Mouse (Mus musculus) hindbrain, embryonic 13.5 days (tissue): ENCODE data around the gene Spsb1. TPM values are rescaled to one million over a fixed set of nuclear protein-coding genes. Genes with fewer than 3 reads are reported as not detected.
A peak's percentile ranks its signal among the peaks of the same experiment; 100 is the strongest.

Source experiments
- ATAC-seq: fragments of 200-750 bp; cut with Nextera tagmentation; 2 replicates; pipeline ENCODE4 v1.8.0; 2017; ENCODE audit warnings: moderate TSS enrichment; ENCODE audit not compliant: low FRiP score
- H3K27ac ChIP-seq: fragments of 300-500 bp; sonication (generic); 2 replicates; pipeline ENCODE4 v1.5.1; 2015; ENCODE audit warnings: inconsistent platforms, mild to moderate bottlenecking, moderate library complexity
- H3K27me3 ChIP-seq: fragments of 300-500 bp; sonication (generic); 2 replicates; pipeline ENCODE4 v1.6.1; 2015; ENCODE audit warnings: mild to moderate bottlenecking, inconsistent platforms
- H3K36me3 ChIP-seq: fragments of 300-500 bp; sonication (generic); 2 replicates; pipeline ENCODE4 v1.6.1; 2015; ENCODE audit warnings: mild to moderate bottlenecking, inconsistent platforms
- H3K4me1 ChIP-seq: fragments of 300-500 bp; sonication (generic); replicated peaks from 2 replicates; pipeline ENCODE4 v1.6.1; 2015; ENCODE audit warnings: inconsistent platforms
- H3K4me2 ChIP-seq: fragments of 300-500 bp; sonication (generic); 2 replicates; pipeline ENCODE4 v1.6.1; 2015; ENCODE audit warnings: inconsistent platforms, mild to moderate bottlenecking, moderate library complexity
- H3K4me3 ChIP-seq: fragments of 300-500 bp; sonication (generic); 2 replicates; pipeline ENCODE4 v1.5.1; 2015; ENCODE audit warnings: mild to moderate bottlenecking, inconsistent platforms
- H3K9ac ChIP-seq: fragments of 300-500 bp; sonication (generic); 2 replicates; pipeline ENCODE4 v1.6.1; 2015; ENCODE audit warnings: mild to moderate bottlenecking, inconsistent platforms
- H3K9me3 ChIP-seq: fragments of 300-500 bp; sonication (generic); 2 replicates; pipeline ENCODE4 v1.6.1; 2016; ENCODE audit warnings: inconsistent platforms
- WGBS: fragments of 180-500 bp; shearing (Covaris S2); methylation state at CpG from one replicate; pipeline ENCODE4 v1.1.7; 2015; 5-methylcytosine and 5-hydroxymethylcytosine counted together
- polyA plus RNA-seq: library from polyadenylated mRNA; unstranded; fragments of >200 nt; fragmentation: Nextera tagmentation; extraction: Ambion mirVana; gene quantifications from 2 replicates; pipeline ENCODE4 v1.2.1, GENCODE M21; 2015

Gene Spsb1
- polyA plus RNA-seq = 7.2 and 7.8 TPM in 2 replicates

DNA sequence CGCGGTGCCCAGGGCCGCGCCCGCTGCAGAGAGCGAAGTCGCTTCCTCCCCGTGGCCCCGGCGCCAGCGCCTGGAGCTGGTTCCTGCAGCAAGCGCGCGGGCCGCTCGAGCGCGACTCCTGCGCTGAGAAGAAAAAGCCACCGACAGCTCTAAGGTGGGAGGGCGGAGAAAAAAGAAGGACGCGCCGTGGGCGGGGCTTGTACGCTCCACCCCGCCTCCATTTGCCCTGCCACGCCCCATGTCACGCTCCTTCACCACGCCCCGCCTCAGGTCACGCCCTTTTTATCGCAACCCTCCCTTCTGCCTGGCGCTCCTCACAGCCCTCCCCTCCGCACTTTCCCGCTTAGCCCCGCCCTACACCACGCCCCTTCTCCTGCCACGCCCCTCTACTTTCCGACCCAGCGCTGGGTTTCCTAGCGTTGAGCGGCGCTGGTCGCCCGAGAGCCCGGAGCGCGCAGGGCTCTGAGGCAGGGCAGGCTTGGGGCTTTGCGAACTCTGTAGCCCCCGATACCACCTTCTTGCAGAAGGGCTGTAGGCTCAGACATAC lies at the start of gene Spsb1:
TSS of gene Spsb1 (minus strand) at position 151 of the 547 bp plus-strand sequence.
- Histone ChIP-seq H3K27ac (peak within 1 kb of the TSS; percentile 58; the same call in 1 of the 2 replicates), H3K36me3 (no peaks in the 10 kb centered on the region), H3K4me1 (peaks cover 39% of the 10 kb centered on the region), H3K9me3 (no peaks in the 10 kb centered on the region), H3K9ac (peak within 1 kb of the TSS; percentile 77), H3K27me3 (peaks cover 51% of the 10 kb centered on the region), H3K4me3 (peak within 1 kb of the TSS; percentile 55), H3K4me2 (peak within 1 kb of the TSS; percentile 90)
- under 1% methylated on average over 32 of the region's 51 CpGs for WGBS
- peak; percentile 86 for ATAC-seq

DNA sequence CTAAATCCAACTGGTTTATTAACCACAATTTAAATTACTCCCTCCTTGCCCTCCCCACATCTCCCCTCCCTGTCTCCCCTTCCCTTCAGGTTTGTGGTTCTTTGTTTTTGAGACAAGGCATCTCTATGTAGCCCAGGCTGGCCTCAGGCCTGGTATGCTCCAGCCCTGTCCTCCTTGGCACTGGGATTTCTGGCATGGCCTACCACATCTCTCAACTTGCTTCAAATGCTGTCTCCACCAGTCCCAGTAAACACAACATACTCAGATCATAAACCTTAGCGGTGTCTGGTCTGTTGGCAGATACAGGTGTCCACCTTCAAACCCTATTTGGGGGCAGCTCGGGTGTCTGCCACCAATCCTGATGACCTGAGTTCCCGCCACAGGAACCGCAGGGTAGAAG lies 48.8 kb upstream of the Spsb1 start:
- H3K36me3 ChIP-seq = no peaks in the 10 kb centered on the region
- no peak overlapping the region for H3K27ac ChIP-seq
- H3K4me2 ChIP-seq = no peak overlapping the region
- no peak for ATAC-seq
- H3K4me3 ChIP-seq = no peak overlapping the region
- 94% methylated on average over 4 of the region's 4 CpGs for WGBS
- H3K9me3 ChIP-seq = no peaks in the 10 kb centered on the region
- H3K27me3 ChIP-seq = no peaks in the 10 kb centered on the region
- H3K9ac ChIP-seq = no peak overlapping the region
- H3K4me1 ChIP-seq = peaks cover 23% of the 10 kb centered on the region

DNA sequence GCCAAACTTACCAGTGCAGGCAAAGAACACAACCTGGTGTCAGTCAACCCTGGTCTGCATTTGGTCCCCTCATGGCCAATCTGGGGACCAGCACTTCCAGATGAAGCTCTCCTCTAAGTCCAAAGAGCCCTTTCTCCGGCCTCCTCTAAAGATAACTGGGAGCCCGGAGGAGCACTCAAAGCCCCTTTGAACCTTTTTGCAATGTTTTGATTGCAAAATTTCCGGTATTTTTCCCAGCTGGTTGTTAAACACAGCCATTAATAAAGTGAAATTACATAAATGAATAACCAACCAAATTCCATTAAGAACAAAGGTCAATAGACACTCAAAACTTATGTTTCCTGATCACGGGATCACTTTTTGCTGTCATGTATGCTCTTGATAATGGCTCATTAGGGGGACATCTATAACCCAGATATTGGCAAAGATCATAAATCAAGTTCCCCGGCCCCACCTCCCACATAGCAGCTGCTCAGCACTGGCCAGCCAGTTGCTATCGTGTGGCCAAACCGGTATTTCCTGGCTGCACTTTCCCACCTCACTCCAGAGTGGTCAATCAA lies 48.3 kb upstream of the Spsb1 start:
- no peaks in the 10 kb centered on the region for H3K36me3 ChIP-seq
- no peak for ATAC-seq
- H3K4me2 ChIP-seq = no peak overlapping the region
- no peaks in the 10 kb centered on the region for H3K9me3 ChIP-seq
- H3K27me3 ChIP-seq = no peaks in the 10 kb centered on the region
- H3K4me3 ChIP-seq = no peak overlapping the region
- H3K27ac ChIP-seq = no peak overlapping the region
- WGBS = 72% methylated on average over 7 of the region's 7 CpGs
- peaks cover 21% of the 10 kb centered on the region for H3K4me1 ChIP-seq
- no peak overlapping the region for H3K9ac ChIP-seq

DNA sequence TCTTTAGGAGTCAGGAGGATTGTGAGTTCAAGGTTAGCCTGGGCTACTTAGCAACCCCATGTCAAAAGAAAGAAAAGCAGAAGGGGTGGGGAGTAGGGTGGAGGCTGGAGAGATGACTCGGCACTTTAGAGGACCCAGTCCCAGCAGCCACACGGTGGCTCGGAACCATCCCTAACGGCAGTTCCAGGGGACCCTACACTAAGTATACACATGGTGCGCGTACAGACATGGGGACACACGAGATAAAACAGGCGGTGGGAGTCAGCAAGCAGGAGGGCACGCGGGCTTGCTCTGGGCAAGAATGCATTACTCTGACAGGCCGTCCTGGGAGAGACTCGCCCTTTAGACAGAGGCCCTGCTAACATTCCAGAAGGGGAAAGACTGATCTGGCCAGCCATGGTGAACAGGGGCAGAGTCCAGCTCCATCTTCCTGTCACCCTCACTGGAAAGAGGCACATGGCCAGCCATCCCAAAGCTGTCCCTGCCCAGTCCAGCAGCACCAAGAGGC lies 47.2 kb upstream of the Spsb1 start:
- ATAC-seq = no peak
- no peak overlapping the region for H3K9ac ChIP-seq
- H3K27ac ChIP-seq = no peak overlapping the region
- H3K9me3 ChIP-seq = no peaks in the 10 kb centered on the region
- H3K27me3 ChIP-seq = no peaks in the 10 kb centered on the region
- H3K4me3 ChIP-seq = no peak overlapping the region
- no peak overlapping the region for H3K4me2 ChIP-seq
- H3K36me3 ChIP-seq = no peaks in the 10 kb centered on the region
- H3K4me1 ChIP-seq = peaks cover 15% of the 10 kb centered on the region
- WGBS = 74% methylated on average over 12 of the region's 12 CpGs

DNA sequence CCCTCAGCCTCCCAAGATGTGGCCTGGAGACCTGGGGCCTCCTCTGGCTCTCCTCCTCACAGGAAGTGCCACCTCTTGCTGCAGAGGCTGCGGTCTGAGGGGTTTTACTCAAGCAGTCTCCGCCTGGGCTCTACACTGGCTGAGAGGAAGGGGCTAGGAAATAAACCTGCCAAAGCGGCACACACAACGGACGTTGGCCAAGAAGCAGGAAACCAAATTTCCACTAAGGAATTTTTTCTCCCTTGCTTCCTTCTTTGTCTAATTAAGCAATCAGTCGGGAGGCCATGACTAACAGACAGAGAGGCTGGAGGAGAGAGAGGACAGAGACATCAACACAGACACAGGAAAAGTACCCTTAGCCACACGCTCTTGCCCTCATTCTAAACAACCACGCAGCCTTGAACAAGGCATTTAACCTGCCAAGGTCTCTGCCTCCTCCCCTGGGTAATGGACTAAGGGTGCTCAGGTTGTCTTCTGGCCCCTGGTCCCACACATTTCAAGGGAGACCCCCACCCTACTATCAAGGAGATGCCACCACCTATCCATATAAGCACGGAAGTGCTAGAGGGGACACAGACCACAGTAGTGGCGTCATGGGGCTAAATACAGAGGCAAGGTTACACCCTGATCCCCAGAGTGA lies 46.5 kb upstream of the Spsb1 start:
- Histone ChIP-seq H3K27me3 (no peaks in the 10 kb centered on the region), H3K4me1 (peaks cover 13% of the 10 kb centered on the region), H3K4me3 (no peak overlapping the region), H3K9me3 (no peaks in the 10 kb centered on the region), H3K36me3 (no peaks in the 10 kb centered on the region), H3K27ac (no peak overlapping the region), H3K9ac (no peak overlapping the region; the same call in 1 of the 2 replicates), H3K4me2 (no peak overlapping the region)
- ATAC-seq = no peak
- 79% methylated on average over 10 of the region's 10 CpGs for WGBS

DNA sequence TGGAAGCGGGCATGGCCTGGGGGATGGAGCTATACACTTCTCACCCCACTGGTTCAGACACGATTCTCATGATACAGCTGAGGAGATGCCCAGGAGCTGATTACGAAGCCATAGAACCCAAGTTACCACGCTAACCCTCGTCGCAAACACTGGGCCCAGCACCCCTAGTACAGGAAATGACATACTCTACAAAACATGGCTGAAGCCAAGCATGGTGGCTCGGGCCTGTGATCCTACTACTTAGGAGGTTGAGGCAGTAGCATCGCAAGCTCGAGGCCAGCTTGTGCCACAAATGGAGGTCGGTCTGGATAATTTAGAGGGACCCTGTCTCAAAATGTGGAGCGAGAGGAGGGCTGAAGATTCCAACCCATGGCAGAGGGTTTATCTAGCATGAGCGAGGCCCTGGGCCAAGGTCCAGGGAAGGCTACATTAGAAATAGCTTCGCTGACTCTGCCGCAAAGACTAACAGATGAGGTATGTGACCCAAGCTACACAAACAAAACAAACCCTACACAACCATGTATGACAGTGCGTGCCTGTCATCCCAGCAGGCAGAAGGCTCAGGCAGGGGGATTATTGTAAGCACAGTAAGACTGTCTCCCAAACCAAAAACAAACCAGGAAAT lies 45.2 kb upstream of the Spsb1 start:
- H3K9ac ChIP-seq = no peak overlapping the region
- peaks cover 10% of the 10 kb centered on the region for H3K4me1 ChIP-seq
- no peaks in the 10 kb centered on the region for H3K9me3 ChIP-seq
- H3K4me3 ChIP-seq = no peak overlapping the region
- no peak overlapping the region for H3K27ac ChIP-seq
- no peak for ATAC-seq
- no peak overlapping the region for H3K4me2 ChIP-seq
- no peaks in the 10 kb centered on the region for H3K36me3 ChIP-seq
- 89% methylated on average over 15 of the region's 15 CpGs for WGBS
- H3K27me3 ChIP-seq = no peaks in the 10 kb centered on the region

DNA sequence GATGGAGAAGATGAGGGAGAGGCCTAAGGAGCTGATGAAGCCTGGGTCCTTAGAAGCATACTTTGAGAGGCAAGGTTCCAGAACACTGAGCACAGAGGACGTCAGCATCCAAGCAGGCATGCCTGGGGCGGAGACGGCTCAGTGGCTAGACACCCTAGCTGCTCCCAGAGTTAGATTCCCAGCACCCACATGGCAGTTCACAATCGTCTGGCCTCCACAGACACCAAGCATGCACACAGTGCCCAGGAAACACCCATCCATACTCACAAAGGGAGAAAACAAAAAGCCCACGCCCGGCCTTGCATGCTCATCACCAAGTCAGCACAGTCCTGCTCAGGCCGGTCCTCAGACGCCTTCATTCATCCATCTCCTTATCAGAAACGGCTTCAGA lies 44.7 kb upstream of the Spsb1 start:
- no peak for ATAC-seq
- WGBS = 78% methylated on average over 9 of the region's 9 CpGs
- no peak overlapping the region for H3K4me2 ChIP-seq
- no peaks in the 10 kb centered on the region for H3K36me3 ChIP-seq
- peaks cover 10% of the 10 kb centered on the region for H3K4me1 ChIP-seq
- no peak overlapping the region for H3K9ac ChIP-seq
- H3K27me3 ChIP-seq = no peaks in the 10 kb centered on the region
- no peaks in the 10 kb centered on the region for H3K9me3 ChIP-seq
- no peak overlapping the region for H3K27ac ChIP-seq
- H3K4me3 ChIP-seq = no peak overlapping the region

DNA sequence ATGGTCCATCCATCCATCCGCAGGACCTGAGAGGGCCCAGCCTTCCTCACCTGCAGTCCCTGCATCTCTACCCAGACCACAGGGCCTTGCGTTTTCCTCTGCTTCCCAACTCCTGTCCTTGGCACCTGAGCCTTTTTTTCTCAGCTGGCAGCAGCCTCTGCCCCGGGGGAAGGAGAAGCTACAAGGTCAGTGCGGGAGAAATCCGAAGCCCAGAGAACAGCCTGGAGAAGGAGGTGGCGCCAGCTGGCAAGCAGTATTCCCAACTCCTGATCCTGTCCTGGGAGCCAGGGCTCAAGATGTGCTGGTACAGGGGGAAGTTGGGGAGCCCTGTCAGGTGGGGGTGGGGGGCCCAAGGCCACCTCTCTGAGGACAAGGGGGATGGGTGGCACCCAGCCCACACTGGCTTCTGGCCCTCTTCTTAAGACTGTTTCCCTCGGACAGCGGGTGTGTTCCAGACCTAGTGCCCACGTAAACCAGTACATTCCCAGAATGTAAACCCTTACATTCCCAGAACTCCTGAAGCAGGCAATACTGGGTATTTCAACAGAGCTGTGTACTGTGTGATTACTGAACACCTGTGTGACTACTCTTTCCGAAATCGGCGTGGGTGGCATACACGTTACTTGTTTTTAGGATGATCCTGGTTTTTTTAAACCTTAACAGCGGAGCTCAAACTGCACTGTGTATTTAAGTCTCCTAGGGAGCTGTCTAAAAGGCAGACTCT lies 44.1 kb upstream of the Spsb1 start:
- H3K9me3 ChIP-seq = no peaks in the 10 kb centered on the region
- no peak for ATAC-seq
- no peak overlapping the region for H3K27ac ChIP-seq
- H3K36me3 ChIP-seq = no peaks in the 10 kb centered on the region
- no peak overlapping the region for H3K4me2 ChIP-seq
- H3K9ac ChIP-seq = no peak overlapping the region
- WGBS = 80% methylated on average over 14 of the region's 14 CpGs
- H3K4me1 ChIP-seq = peaks cover 10% of the 10 kb centered on the region
- no peaks in the 10 kb centered on the region for H3K27me3 ChIP-seq
- H3K4me3 ChIP-seq = no peak overlapping the region

DNA sequence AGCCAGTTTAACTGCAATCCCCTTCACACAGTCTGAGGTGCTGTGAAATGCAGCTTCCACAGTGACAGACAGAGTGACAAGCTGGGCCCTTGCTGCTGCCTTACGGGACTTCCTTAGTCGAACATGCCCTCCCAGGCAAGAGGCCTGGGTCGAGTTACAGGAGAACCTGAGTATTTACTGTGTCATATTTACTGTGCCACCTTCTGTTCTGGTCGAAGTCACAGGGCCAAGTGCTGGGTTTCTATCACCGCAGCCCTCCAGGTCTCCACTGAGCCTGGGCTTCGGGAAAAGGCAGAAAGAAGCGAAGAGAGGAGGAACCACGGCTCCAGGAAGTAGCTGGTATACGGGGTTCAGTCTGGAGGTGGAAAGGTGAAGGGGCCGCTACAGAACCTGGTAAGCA lies 43.2 kb upstream of the Spsb1 start:
- no peaks in the 10 kb centered on the region for H3K27me3 ChIP-seq
- WGBS = 81% methylated on average over 10 of the region's 10 CpGs
- no peak overlapping the region for H3K4me2 ChIP-seq
- H3K9me3 ChIP-seq = no peaks in the 10 kb centered on the region
- no peaks in the 10 kb centered on the region for H3K36me3 ChIP-seq
- H3K9ac ChIP-seq = no peak overlapping the region
- no peak overlapping the region for H3K27ac ChIP-seq
- no peak for ATAC-seq
- H3K4me3 ChIP-seq = no peak overlapping the region
- H3K4me1 ChIP-seq = peaks cover 10% of the 10 kb centered on the region

DNA sequence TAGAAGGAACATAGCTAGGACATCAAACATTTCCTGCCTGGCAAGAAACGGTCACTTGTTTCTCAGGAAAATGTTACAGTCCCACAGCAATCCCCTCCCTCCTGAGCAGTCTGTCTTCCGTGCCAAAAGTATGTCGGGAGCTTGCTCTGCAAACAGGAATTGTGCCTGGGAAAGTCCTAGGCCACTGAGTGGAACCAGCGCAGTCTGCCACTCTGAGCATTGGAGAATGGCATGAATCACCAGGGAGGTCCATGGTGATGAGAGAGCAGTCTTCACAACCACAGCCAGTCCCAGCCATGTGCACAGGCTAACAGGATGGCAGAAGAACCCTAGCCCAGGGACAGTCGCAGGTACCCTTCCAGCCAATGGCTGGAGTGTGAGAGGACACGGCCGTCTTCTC lies 41.6 kb upstream of the Spsb1 start:
- ATAC-seq = no peak
- 79% methylated on average over 7 of the region's 7 CpGs for WGBS
- no peaks in the 10 kb centered on the region for H3K36me3 ChIP-seq
- H3K27ac ChIP-seq = no peak overlapping the region
- no peak overlapping the region for H3K9ac ChIP-seq
- H3K27me3 ChIP-seq = no peaks in the 10 kb centered on the region
- no peak overlapping the region for H3K4me3 ChIP-seq
- no peaks in the 10 kb centered on the region for H3K9me3 ChIP-seq
- no peak overlapping the region for H3K4me2 ChIP-seq
- H3K4me1 ChIP-seq = peaks cover 10% of the 10 kb centered on the region; the same call in 1 of the 2 replicates

DNA sequence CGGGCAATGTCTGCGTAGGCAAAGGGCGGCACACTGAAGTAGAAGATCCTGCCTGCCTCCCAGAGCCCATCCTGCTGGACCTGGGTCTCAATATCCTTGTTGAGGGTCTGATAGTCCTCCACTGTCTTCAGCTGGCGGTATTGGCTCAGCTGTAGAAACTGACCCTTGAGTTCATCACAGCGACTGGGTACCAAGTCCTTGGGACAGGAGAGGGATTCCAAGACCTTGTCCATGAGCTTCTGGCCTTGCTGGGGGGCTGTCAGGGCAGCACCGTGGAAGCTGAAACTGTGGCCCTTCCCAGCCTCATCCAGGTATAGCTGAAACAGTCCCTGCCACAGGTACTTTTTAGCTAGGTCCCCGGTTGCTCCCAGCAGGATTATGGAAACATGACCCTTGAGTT lies 41.1 kb upstream of the Spsb1 start:
- H3K9ac ChIP-seq = no peak overlapping the region
- no peak for ATAC-seq
- peaks cover 12% of the 10 kb centered on the region for H3K4me1 ChIP-seq
- no peaks in the 10 kb centered on the region for H3K36me3 ChIP-seq
- 90% methylated on average over 7 of the region's 7 CpGs for WGBS
- no peak overlapping the region for H3K27ac ChIP-seq
- no peak overlapping the region for H3K4me2 ChIP-seq
- H3K27me3 ChIP-seq = no peaks in the 10 kb centered on the region
- H3K4me3 ChIP-seq = no peak overlapping the region
- H3K9me3 ChIP-seq = no peaks in the 10 kb centered on the region

DNA sequence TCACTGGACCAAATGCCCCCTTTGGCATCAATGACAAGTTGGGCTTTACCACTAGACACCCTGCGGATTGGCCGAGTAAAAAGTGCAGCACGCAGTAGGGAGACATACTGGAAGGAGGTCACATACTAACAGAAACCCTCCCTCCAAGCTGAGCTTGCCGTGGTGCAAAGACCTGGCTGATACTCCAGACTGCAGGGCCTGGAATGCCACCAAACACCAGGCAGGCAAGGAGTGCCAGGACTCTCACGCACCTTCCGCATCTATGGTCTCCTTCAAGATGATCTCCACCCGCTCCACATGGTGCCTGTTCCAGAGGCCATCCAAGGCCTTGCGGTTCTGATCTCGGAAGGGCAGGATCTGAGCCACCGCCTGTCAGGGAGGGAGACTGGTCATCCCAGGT lies 39.4 kb upstream of the Spsb1 start:
- Histone ChIP-seq H3K27me3 (no peaks in the 10 kb centered on the region), H3K9me3 (no peaks in the 10 kb centered on the region), H3K4me3 (no peak overlapping the region), H3K27ac (no peak overlapping the region), H3K4me2 (no peak overlapping the region), H3K4me1 (peaks cover 24% of the 10 kb centered on the region), H3K36me3 (no peaks in the 10 kb centered on the region), H3K9ac (no peak overlapping the region)
- WGBS = 90% methylated on average over 10 of the region's 10 CpGs
- ATAC-seq = no peak
